Mouse (Mus musculus): ENCODE measurements around the gene Enpp4. TPM values are rescaled to one million over a fixed set of nuclear protein-coding genes. Genes with fewer than 3 reads are reported as not detected.

Enpp4 gene
- total RNA-seq (2014; fragmentation: Nextera tagmentation) (not detected in 2 replicates), total RNA-seq (2017) (under 0.01 and 0.11 TPM in 2 replicates), polyA plus RNA-seq (2012) (not detected in 2 replicates)

GRCm38 (mm10) chr17:44105287-44106138 is at the start of gene Enpp4:
Gene Enpp4 (minus strand): TSS chr17:44105809.
- DNase-seq (ENCODE audit: low spot score), result no peak
- Histone ChIP-seq H3K36me3 (replicated peaks) (no peaks in the 10 kb centered on the region), H3K4me3 (ENCODE audit: low read depth, low read length) (no peak within 1 kb of the TSS; the same call in 1 of the 2 replicates), H3K9me3 (replicated peaks) (peaks cover 26% of the 10 kb centered on the region), H3K4me1 (ENCODE audit: insufficient read depth, low read depth, low read length) (no peaks in the 10 kb centered on the region), H3K27me3 (ENCODE audit: insufficient read depth, low read length) (no peaks in the 10 kb centered on the region)
- ATAC-seq (ENCODE audit: extremely low read depth, insufficient number of reproducible peaks, low FRiP score, poor library complexity, severe bottlenecking), result no peak
- TF ChIP-seq CTCF (IDR thresholded peaks at IDR 0.05; ENCODE audit: low read depth, low read length) (no peak), GATA1 (IDR thresholded peaks at IDR 0.05; ENCODE audit: borderline replicate concordance, low read length) (no peak), TAL1 (conservative IDR thresholded peaks at IDR 0.05; ENCODE audit: low read depth, low read length) (no peak), GATA2 (IDR thresholded peaks at IDR 0.05; ENCODE audit: borderline replicate concordance, low read depth, low read length) (no peak), POLR2AphosphoS5 (IDR thresholded peaks at IDR 0.05; ENCODE audit: insufficient replicate concordance, low read depth, low read length) (no peak)

- no peak for TF ChIP-seq GATA2 (IDR thresholded peaks at IDR 0.05; ENCODE audit: borderline replicate concordance, low read depth, low read length)
- TF ChIP-seq CTCF (IDR thresholded peaks at IDR 0.05; ENCODE audit: low read depth, low read length), result no peak
- no peak for TF ChIP-seq POLR2AphosphoS5 (IDR thresholded peaks at IDR 0.05; ENCODE audit: insufficient replicate concordance, low read depth, low read length)
- TF ChIP-seq GATA1 (IDR thresholded peaks at IDR 0.05; ENCODE audit: borderline replicate concordance, low read length), result no peak
- no peak for TF ChIP-seq TAL1 (conservative IDR thresholded peaks at IDR 0.05; ENCODE audit: low read depth, low read length)
- Histone ChIP-seq H3K36me3 (replicated peaks) (no peaks in the 10 kb centered on the region), H3K9me3 (replicated peaks) (peaks cover 54% of the 10 kb centered on the region), H3K4me1 (ENCODE audit: insufficient read depth, low read depth, low read length) (no peaks in the 10 kb centered on the region), H3K27me3 (ENCODE audit: insufficient read depth, low read length) (no peaks in the 10 kb centered on the region), H3K4me3 (ENCODE audit: low read depth, low read length) (no peak overlapping the region)
- ATAC-seq (ENCODE audit: extremely low read depth, insufficient number of reproducible peaks, low FRiP score, poor library complexity, severe bottlenecking), result no peak
- DNase-seq (ENCODE audit: low spot score), result no peak
Observed at GRCm38 (mm10) chr17:44155204-44155603, 49.6 kb upstream of the Enpp4 start.

- no peak for ATAC-seq (ENCODE audit: extremely low read depth, insufficient number of reproducible peaks, low FRiP score, poor library complexity, severe bottlenecking)
- H3K4me1 ChIP-seq (ENCODE audit: insufficient read depth, low read depth, low read length), result no peaks in the 10 kb centered on the region
- no peak for DNase-seq (ENCODE audit: low spot score)
- TF ChIP-seq GATA1 (IDR thresholded peaks at IDR 0.05; ENCODE audit: borderline replicate concordance, low read length) (no peak), POLR2AphosphoS5 (IDR thresholded peaks at IDR 0.05; ENCODE audit: insufficient replicate concordance, low read depth, low read length) (no peak), CTCF (IDR thresholded peaks at IDR 0.05; ENCODE audit: low read depth, low read length) (no peak), TAL1 (conservative IDR thresholded peaks at IDR 0.05; ENCODE audit: low read depth, low read length) (no peak), GATA2 (IDR thresholded peaks at IDR 0.05; ENCODE audit: borderline replicate concordance, low read depth, low read length) (no peak)
- H3K4me3 ChIP-seq (ENCODE audit: low read depth, low read length), result no peak overlapping the region
- H3K9me3 ChIP-seq (replicated peaks), result peaks cover 47% of the 10 kb centered on the region
- no peaks in the 10 kb centered on the region for H3K36me3 ChIP-seq (replicated peaks)
- no peaks in the 10 kb centered on the region for H3K27me3 ChIP-seq (ENCODE audit: insufficient read depth, low read length)
Observed at GRCm38 (mm10) chr17:44153871-44154270, 48.3 kb upstream of the Enpp4 start.

GRCm38 (mm10) chr17:44151889-44152288 is 46.3 kb upstream of the Enpp4 start:
- no peak for TF ChIP-seq TAL1 (conservative IDR thresholded peaks at IDR 0.05; ENCODE audit: low read depth, low read length)
- TF ChIP-seq POLR2AphosphoS5 (IDR thresholded peaks at IDR 0.05; ENCODE audit: insufficient replicate concordance, low read depth, low read length), result no peak
- no peak for TF ChIP-seq GATA1 (IDR thresholded peaks at IDR 0.05; ENCODE audit: borderline replicate concordance, low read length)
- no peak for TF ChIP-seq GATA2 (IDR thresholded peaks at IDR 0.05; ENCODE audit: borderline replicate concordance, low read depth, low read length)
- TF ChIP-seq CTCF (IDR thresholded peaks at IDR 0.05; ENCODE audit: low read depth, low read length), result no peak
- Histone ChIP-seq H3K4me3 (ENCODE audit: low read depth, low read length) (no peak overlapping the region), H3K36me3 (replicated peaks) (no peaks in the 10 kb centered on the region), H3K9me3 (replicated peaks) (peaks cover 48% of the 10 kb centered on the region), H3K27me3 (ENCODE audit: insufficient read depth, low read length) (no peaks in the 10 kb centered on the region), H3K4me1 (ENCODE audit: insufficient read depth, low read depth, low read length) (no peaks in the 10 kb centered on the region)
- no peak for DNase-seq (ENCODE audit: low spot score)
- no peak for ATAC-seq (ENCODE audit: extremely low read depth, insufficient number of reproducible peaks, low FRiP score, poor library complexity, severe bottlenecking)

- TF ChIP-seq TAL1 (conservative IDR thresholded peaks at IDR 0.05; ENCODE audit: low read depth, low read length), result no peak
- TF ChIP-seq CTCF (IDR thresholded peaks at IDR 0.05; ENCODE audit: low read depth, low read length), result no peak
- TF ChIP-seq GATA1 (IDR thresholded peaks at IDR 0.05; ENCODE audit: borderline replicate concordance, low read length), result no peak
- TF ChIP-seq GATA2 (IDR thresholded peaks at IDR 0.05; ENCODE audit: borderline replicate concordance, low read depth, low read length), result no peak
- peaks cover 52% of the 10 kb centered on the region for H3K9me3 ChIP-seq (replicated peaks)
- DNase-seq (ENCODE audit: low spot score) (no peak), ATAC-seq (ENCODE audit: extremely low read depth, insufficient number of reproducible peaks, low FRiP score, poor library complexity, severe bottlenecking) (no peak)
- H3K27me3 ChIP-seq (ENCODE audit: insufficient read depth, low read length), result no peaks in the 10 kb centered on the region
- no peak overlapping the region for H3K4me3 ChIP-seq (ENCODE audit: low read depth, low read length)
- no peaks in the 10 kb centered on the region for H3K36me3 ChIP-seq (replicated peaks)
- H3K4me1 ChIP-seq (ENCODE audit: insufficient read depth, low read depth, low read length), result no peaks in the 10 kb centered on the region
Observed at GRCm38 (mm10) chr17:44151130-44151529, 45.5 kb upstream of the Enpp4 start.

- ATAC-seq (ENCODE audit: extremely low read depth, insufficient number of reproducible peaks, low FRiP score, poor library complexity, severe bottlenecking), result no peak
- Histone ChIP-seq H3K4me3 (ENCODE audit: low read depth, low read length) (no peak overlapping the region), H3K9me3 (replicated peaks) (peaks cover 40% of the 10 kb centered on the region), H3K27me3 (ENCODE audit: insufficient read depth, low read length) (no peaks in the 10 kb centered on the region), H3K4me1 (ENCODE audit: insufficient read depth, low read depth, low read length) (no peaks in the 10 kb centered on the region), H3K36me3 (replicated peaks) (no peaks in the 10 kb centered on the region)
- no peak for DNase-seq (ENCODE audit: low spot score)
- no peak for TF ChIP-seq POLR2AphosphoS5 (IDR thresholded peaks at IDR 0.05; ENCODE audit: insufficient replicate concordance, low read depth, low read length)
- no peak for TF ChIP-seq GATA2 (IDR thresholded peaks at IDR 0.05; ENCODE audit: borderline replicate concordance, low read depth, low read length)
- no peak for TF ChIP-seq CTCF (IDR thresholded peaks at IDR 0.05; ENCODE audit: low read depth, low read length)
- no peak for TF ChIP-seq TAL1 (conservative IDR thresholded peaks at IDR 0.05; ENCODE audit: low read depth, low read length)
- no peak for TF ChIP-seq GATA1 (IDR thresholded peaks at IDR 0.05; ENCODE audit: borderline replicate concordance, low read length)
Observed at GRCm38 (mm10) chr17:44148109-44148846, 42.7 kb upstream of the Enpp4 start.

Measured in G1E (cell line).